Mouse (Mus musculus) retina, postnatal 7 days (tissue): ENCODE results near the gene Retreg1.

Source experiments
- DNase-seq: peaks from one replicate; pipeline ENCODE4 v3.0.0-alpha.2; 2012; ENCODE audit warnings: low read depth, low spot score

Retreg1 gene

GRCm38 (mm10) chr15:25918641-25919040 lies 75.7 kb downstream of the Retreg1 start:
- DNase-seq: no peak

GRCm38 (mm10) chr15:25919995-25920394 lies 77.0 kb downstream of the Retreg1 start:
- DNase-seq: no peak

- no peak for DNase-seq
Observed at GRCm38 (mm10) chr15:25920886-25921285, 77.9 kb downstream of the Retreg1 start.

GRCm38 (mm10) chr15:25922007-25922406 lies 79.0 kb downstream of the Retreg1 start:
- no peak for DNase-seq

GRCm38 (mm10) chr15:25923916-25924315 lies 80.9 kb downstream of the Retreg1 start:
- no peak for DNase-seq

GRCm38 (mm10) chr15:25926171-25926570 lies 83.2 kb downstream of the Retreg1 start:
- no peak for DNase-seq

GRCm38 (mm10) chr15:25927106-25927505 lies 84.1 kb downstream of the Retreg1 start:
- no peak for DNase-seq

GRCm38 (mm10) chr15:25928001-25928400 lies 85.0 kb downstream of the Retreg1 start:
- DNase-seq: no peak

- DNase-seq: no peak
Observed at GRCm38 (mm10) chr15:25928831-25929230, 85.9 kb downstream of the Retreg1 start.

GRCm38 (mm10) chr15:25929518-25929917 lies 86.5 kb downstream of the Retreg1 start:
- no peak for DNase-seq

GRCm38 (mm10) chr15:25929936-25930335 lies 87.0 kb downstream of the Retreg1 start:
- DNase-seq: no peak

GRCm38 (mm10) chr15:25930657-25931056 lies 87.7 kb downstream of the Retreg1 start:
- no peak for DNase-seq

- no peak for DNase-seq
Observed at GRCm38 (mm10) chr15:25932497-25932896, 89.5 kb downstream of the Retreg1 start.

- no peak for DNase-seq
Observed at GRCm38 (mm10) chr15:25932937-25933684, 90.1 kb downstream of the Retreg1 start.

GRCm38 (mm10) chr15:25933685-25934108 lies 90.7 kb downstream of the Retreg1 start:
- no peak for DNase-seq

GRCm38 (mm10) chr15:25934411-25934810 lies 91.4 kb downstream of the Retreg1 start:
- DNase-seq: no peak

- no peak for DNase-seq
Observed at GRCm38 (mm10) chr15:25938496-25938895, 95.5 kb downstream of the Retreg1 start.

GRCm38 (mm10) chr15:25940397-25941377 lies 97.7 kb downstream of the Retreg1 start:
- DNase-seq: no peak

GRCm38 (mm10) chr15:25941514-25941913 lies 98.5 kb downstream of the Retreg1 start:
- no peak for DNase-seq

GRCm38 (mm10) chr15:25942415-25942814 lies 99.4 kb downstream of the Retreg1 start:
- no peak for DNase-seq

GRCm38 (mm10) chr15:25943386-25944137 lies 100.6 kb downstream of the Retreg1 start:
- DNase-seq: no peak

- no peak for DNase-seq
Observed at GRCm38 (mm10) chr15:25945224-25945623, 102.2 kb downstream of the Retreg1 start.
